8 mouse cellular contexts compared by ENCODE assay signal in genomic region chr10:30600094-30600534, GRCm38 (mm10). TPM values are rescaled to one million over a fixed set of nuclear protein-coding genes. Genes with fewer than 3 reads are reported as not detected.
DNase-seq lines count a peak whose midpoint lies in the region; ATAC-seq and TF ChIP-seq lines count a peak whose summit lies in the region.

No protein-coding gene starts in this region.

- peak overlapping the region; percentile 84 for H3K27ac ChIP-seq in left cerebral cortex, adult 2 months
- H3K27ac ChIP-seq in bone marrow, adult 2 months (ENCODE audit: control insufficient read depth, insufficient read depth, low read depth, low read length, poor library complexity): peak overlapping the region; percentile 42; the same call in 1 of the 2 replicates

- peak; percentile 49 to 72; a peak in 3 of 4 replicates for ATAC-seq in hematopoietic stem cell, adult 5-6 weeks (replicated peaks in 1 of 2; ENCODE audit: insufficient read depth in 1 of 2, low FRiP score in 2 of 2, low TSS enrichment in 1 of 2, low read depth in 1 of 2, poor library complexity in 2 of 2, severe bottlenecking in 2 of 2)
- peak; percentile 73 for ATAC-seq in megakaryocyte-erythroid progenitor cell, adult 5-6 weeks (replicated peaks; ENCODE audit: low FRiP score, low TSS enrichment, poor library complexity, severe bottlenecking)

- H3K4me3 ChIP-seq in left cerebral cortex, adult 2 months: peak overlapping the region; percentile 62
- peak overlapping the region; percentile 67 for H3K4me3 ChIP-seq in bone marrow, adult 2 months (replicated peaks; ENCODE audit: control insufficient read depth, low read depth, low read length)

- no peaks in the 10 kb centered on the region; the same call in 1 of the 2 replicates for H3K4me1 ChIP-seq in bone marrow, adult 2 months (ENCODE audit: control insufficient read depth, insufficient read depth, low read length)

- WGBS in bone marrow, adult 2 months: under 1% methylated on average over 26 of the region's 27 CpGs

- intact Hi-C loops in left cerebral cortex, adult 2 months (cut with DNase I): loop anchor here (5.0 kb wide), 1 partner anchor 212 kb away; no protein-coding TSS in a partner anchor
- intact Hi-C loops in left cerebral cortex, postnatal 10 days (cut with DNase I): no loop called here

- DNase-seq in left cerebral cortex, adult 2 months (ENCODE audit: extremely low spot score in 1 of 2, low spot score in 2 of 2): peak in 1 of 2 experiments; percentile 23
- no peak for DNase-seq in left cerebral cortex, postnatal 10 days (ENCODE audit: extremely low spot score in 1 of 2, low spot score in 2 of 2)
- DNase-seq in adrenal gland, postnatal 14 days: no peak
- no peak for DNase-seq in frontal cortex, adult 2 months (ENCODE audit: extremely low spot score in 1 of 2, low spot score in 1 of 2)
- DNase-seq in gastrocnemius, postnatal 10 days: no peak

- TF ChIP-seq POLR2A in bone marrow, adult 2 months (IDR thresholded peaks at IDR 0.05; ENCODE audit: borderline replicate concordance, control insufficient read depth, low read depth, low read length): no peak

- TF ChIP-seq CTCF in left cerebral cortex, adult 2 months (IDR thresholded peaks at IDR 0.05): no peak
- no peak for TF ChIP-seq CTCF in bone marrow, adult 2 months (IDR thresholded peaks at IDR 0.05; ENCODE audit: control insufficient read depth, insufficient read depth, low read length)

RNA-seq across cellular contexts. Expression of gene Trmt11, which starts 0.4 kb away (rescaled TPM):
- total RNA-seq in left cerebral cortex, adult 2 months (2021): 10 to 100 TPM in 1 of 2 experiments, 1 to 10 TPM in 1; 8.0 to 11.3 TPM
- 1 to 10 TPM; 7.5 to 7.7 TPM for total RNA-seq in left cerebral cortex, postnatal 10 days (2021)
- polyA plus RNA-seq in bone marrow, adult 2 months (2011; ENCODE audit: insufficient read depth, insufficient read length, low replicate concordance, missing spikeins): 3.9 and 8.7 TPM in 2 replicates
- total RNA-seq in hematopoietic stem cell, adult 5-6 weeks (2017): 26.1 and 28.3 TPM in 2 replicates
- 34.8 and 46.2 TPM in 2 replicates for total RNA-seq in megakaryocyte-erythroid progenitor cell, adult 5-6 weeks (2014; fragmentation: Nextera tagmentation)
- 37.8 and 45.0 TPM in 2 replicates for total RNA-seq in megakaryocyte-erythroid progenitor cell, adult 5-6 weeks (2017)
- 10.3 and 10.8 TPM in 2 replicates for total RNA-seq in adrenal gland, postnatal 14 days (2021)
- 5.1 and 7.2 TPM in 2 replicates for polyA plus RNA-seq in frontal cortex, adult 2 months (2012; rRNA removed)
- total RNA-seq in gastrocnemius, postnatal 10 days (2021): 1 to 10 TPM; 4.5 to 6.1 TPM

RNA-seq across cellular contexts. Expression of gene Hint3, which starts 29.3 kb away (rescaled TPM):
- 10 to 100 TPM; 44.8 to 45.5 TPM for total RNA-seq in left cerebral cortex, adult 2 months (2021)
- total RNA-seq in left cerebral cortex, postnatal 10 days (2021): 10 to 100 TPM; 33.2 to 34.0 TPM
- 10.5 and 15.1 TPM in 2 replicates for polyA plus RNA-seq in bone marrow, adult 2 months (2011; ENCODE audit: insufficient read depth, insufficient read length, low replicate concordance, missing spikeins)
- total RNA-seq in hematopoietic stem cell, adult 5-6 weeks (2017): 10.2 and 15.1 TPM in 2 replicates
- total RNA-seq in megakaryocyte-erythroid progenitor cell, adult 5-6 weeks (2014; fragmentation: Nextera tagmentation): 13.0 and 15.8 TPM in 2 replicates
- total RNA-seq in megakaryocyte-erythroid progenitor cell, adult 5-6 weeks (2017): 4.5 and 13.7 TPM in 2 replicates
- total RNA-seq in adrenal gland, postnatal 14 days (2021): 44.5 and 47.1 TPM in 2 replicates
- 15.5 and 17.0 TPM in 2 replicates for polyA plus RNA-seq in frontal cortex, adult 2 months (2012; rRNA removed)
- total RNA-seq in gastrocnemius, postnatal 10 days (2021): 10 to 100 TPM; 36.7 to 43.6 TPM
